Mouse (Mus musculus): ENCODE measurements around the gene Kcnq1. TPM values are rescaled to one million over a fixed set of nuclear protein-coding genes. Genes with fewer than 3 reads are reported as not detected.

The Kcnq1 gene
- polyA plus RNA-seq, 1 experiment from 2014 or later: 13.4 TPM

DNA sequence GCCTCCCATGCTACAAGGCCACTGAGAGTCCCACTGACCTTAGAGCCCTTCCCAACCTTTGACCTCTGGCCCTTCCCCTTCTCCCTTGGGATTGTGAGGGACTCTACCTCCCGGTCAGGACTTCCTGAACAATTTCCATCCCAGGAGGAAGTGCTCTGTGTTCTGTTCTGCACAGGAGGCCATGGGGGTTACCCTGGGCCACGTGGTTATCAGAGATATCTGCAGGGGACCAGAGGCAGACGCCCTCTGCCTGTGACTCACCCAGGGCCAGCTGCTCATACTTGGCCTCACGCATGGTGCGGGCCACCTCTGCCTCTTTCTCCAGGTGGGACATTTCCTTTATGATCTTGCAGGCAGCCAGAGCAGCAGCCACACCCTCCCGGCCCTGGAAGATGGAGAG, 24.1 kb upstream of the Kcnq1 start:
- TF ChIP-seq CTCF (IDR thresholded peaks at IDR 0.05; ENCODE audit: low read depth): no peak
- no peak overlapping the region for H3K27ac ChIP-seq
- no peaks in the 10 kb centered on the region for H3K9me3 ChIP-seq (replicated peaks; ENCODE audit: low read length)
- no peaks in the 10 kb centered on the region for H3K27me3 ChIP-seq (ENCODE audit: insufficient read depth, low read length)
- no peak overlapping the region for H3K9ac ChIP-seq (ENCODE audit: low read depth, low read length)
- H3K36me3 ChIP-seq (ENCODE audit: insufficient read depth, low read length): no peaks in the 10 kb centered on the region
- WGBS: 65% methylated on average over 6 of the region's 6 CpGs
- H3K4me2 ChIP-seq (ENCODE audit: low read length): no peak overlapping the region
- ATAC-seq (replicated peaks; ENCODE audit: low FRiP score, low read depth) (no peak), DNase-seq (ENCODE audit: low spot score) (no peak)
- no peak overlapping the region for H3K4me3 ChIP-seq (replicated peaks; ENCODE audit: low read depth, low read length)
- H3K4me1 ChIP-seq (replicated peaks; ENCODE audit: insufficient read depth, low read length): no peaks in the 10 kb centered on the region

DNA sequence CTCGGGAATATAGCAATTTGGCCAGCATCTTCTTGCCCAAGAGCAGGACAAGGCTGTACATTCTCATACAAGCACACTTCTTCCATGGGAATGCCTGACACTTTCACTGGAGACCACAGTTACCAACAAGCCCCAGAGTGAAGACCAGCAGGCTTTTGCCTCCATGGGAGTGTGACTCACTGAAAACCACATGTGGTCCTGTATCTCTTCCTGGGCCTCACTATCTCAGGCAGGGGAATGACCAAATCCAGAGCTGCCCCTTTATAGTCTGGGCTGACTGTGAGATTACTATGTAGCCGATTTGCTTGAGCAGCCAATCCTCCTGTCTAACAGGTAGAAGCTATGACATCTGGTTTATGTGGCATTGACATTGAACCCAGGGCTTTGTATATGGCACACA, 22.5 kb upstream of the Kcnq1 start:
- Histone ChIP-seq H3K27ac (no peak overlapping the region), H3K27me3 (ENCODE audit: insufficient read depth, low read length) (no peaks in the 10 kb centered on the region), H3K4me3 (replicated peaks; ENCODE audit: low read depth, low read length) (no peak overlapping the region), H3K4me1 (replicated peaks; ENCODE audit: insufficient read depth, low read length) (no peaks in the 10 kb centered on the region), H3K9ac (ENCODE audit: low read depth, low read length) (no peak overlapping the region), H3K9me3 (replicated peaks; ENCODE audit: low read length) (no peaks in the 10 kb centered on the region), H3K4me2 (ENCODE audit: low read length) (no peak overlapping the region), H3K36me3 (ENCODE audit: insufficient read depth, low read length) (no peaks in the 10 kb centered on the region)
- no peak for TF ChIP-seq CTCF (IDR thresholded peaks at IDR 0.05; ENCODE audit: low read depth)
- no peak for ATAC-seq (replicated peaks; ENCODE audit: low FRiP score, low read depth)
- no peak for DNase-seq (ENCODE audit: low spot score)
- WGBS: 80% methylated on average over 2 of the region's 2 CpGs

DNA sequence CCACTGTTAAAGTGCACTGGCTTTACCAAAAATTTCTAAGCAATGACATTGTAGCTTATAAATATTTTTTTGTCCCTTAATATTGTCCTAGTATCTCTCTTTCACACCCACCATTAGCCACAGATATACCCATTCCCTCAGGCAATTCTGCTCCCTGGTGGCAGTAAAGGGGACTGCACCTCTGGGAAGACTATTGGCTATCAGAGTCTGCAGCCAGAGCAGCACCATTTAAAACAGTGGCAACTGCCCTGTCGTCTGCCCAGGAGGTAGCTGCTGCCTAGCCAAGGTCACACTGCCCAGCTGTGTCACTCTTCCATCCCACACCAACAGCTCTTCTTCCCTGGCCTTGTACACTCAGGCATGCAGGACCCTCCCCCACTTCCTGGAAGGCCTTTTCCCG, 19.8 kb upstream of the Kcnq1 start:
- Histone ChIP-seq H3K4me3 (replicated peaks; ENCODE audit: low read depth, low read length) (no peak overlapping the region), H3K27me3 (ENCODE audit: insufficient read depth, low read length) (no peaks in the 10 kb centered on the region), H3K9me3 (replicated peaks; ENCODE audit: low read length) (no peaks in the 10 kb centered on the region), H3K4me2 (ENCODE audit: low read length) (no peak overlapping the region), H3K9ac (ENCODE audit: low read depth, low read length) (0 out of 2 replicates have a peak overlapping the region, but pooled peaks have one; percentile 31), H3K27ac (peak overlapping the region; percentile 39; the same call in 1 of the 2 replicates), H3K4me1 (replicated peaks; ENCODE audit: insufficient read depth, low read length) (no peaks in the 10 kb centered on the region), H3K36me3 (ENCODE audit: insufficient read depth, low read length) (no peaks in the 10 kb centered on the region)
- ATAC-seq (replicated peaks; ENCODE audit: low FRiP score, low read depth) (peak; percentile 3; the same call in 1 of the 2 replicates), DNase-seq (ENCODE audit: low spot score) (peak; percentile 77)
- 38% methylated on average over 2 of the region's 2 CpGs for WGBS
- TF ChIP-seq CTCF (IDR thresholded peaks at IDR 0.05; ENCODE audit: low read depth): peak; percentile 86

DNA sequence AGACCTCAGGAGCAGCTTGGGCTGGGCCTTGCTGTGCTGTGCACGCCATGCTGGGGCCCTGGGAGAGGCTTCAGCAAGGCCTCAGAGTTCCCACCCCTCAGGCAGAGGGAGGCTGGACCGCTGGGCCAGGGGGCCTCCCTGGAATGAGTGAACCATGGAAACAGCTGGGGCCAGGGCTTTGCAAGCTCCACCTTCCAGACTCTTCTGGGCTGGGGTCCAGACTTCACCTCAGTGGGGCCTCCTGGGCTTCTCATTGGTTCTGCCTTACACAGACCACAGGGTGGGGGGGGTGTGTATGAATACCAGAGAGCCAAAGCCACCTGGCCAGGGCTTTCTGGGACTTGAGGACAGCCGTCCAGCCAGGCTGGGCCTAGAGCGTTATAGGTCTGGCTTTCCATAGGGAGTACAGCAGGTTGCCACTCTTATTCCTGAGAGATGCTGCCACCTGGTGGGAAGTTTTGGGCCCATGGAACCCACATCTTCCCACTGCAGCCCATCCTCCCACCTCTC, 19.0 kb upstream of the Kcnq1 start:
- peak; percentile 67 for ATAC-seq (replicated peaks; ENCODE audit: low FRiP score, low read depth)
- peak; percentile 76 for DNase-seq (ENCODE audit: low spot score)
- Histone ChIP-seq H3K27ac (peak overlapping the region; percentile 39; the same call in 1 of the 2 replicates), H3K36me3 (ENCODE audit: insufficient read depth, low read length) (no peaks in the 10 kb centered on the region), H3K4me3 (replicated peaks; ENCODE audit: low read depth, low read length) (no peak overlapping the region), H3K4me2 (ENCODE audit: low read length) (no peak overlapping the region), H3K9me3 (replicated peaks; ENCODE audit: low read length) (no peaks in the 10 kb centered on the region), H3K4me1 (replicated peaks; ENCODE audit: insufficient read depth, low read length) (no peaks in the 10 kb centered on the region), H3K9ac (ENCODE audit: low read depth, low read length) (peak overlapping the region; percentile 31; the same call in 1 of the 2 replicates), H3K27me3 (ENCODE audit: insufficient read depth, low read length) (no peaks in the 10 kb centered on the region)
- whole genome bisulfite sequencing: 26% methylated on average over 4 of the region's 4 CpGs
- peak; percentile 76 for TF ChIP-seq CTCF (IDR thresholded peaks at IDR 0.05; ENCODE audit: low read depth)

DNA sequence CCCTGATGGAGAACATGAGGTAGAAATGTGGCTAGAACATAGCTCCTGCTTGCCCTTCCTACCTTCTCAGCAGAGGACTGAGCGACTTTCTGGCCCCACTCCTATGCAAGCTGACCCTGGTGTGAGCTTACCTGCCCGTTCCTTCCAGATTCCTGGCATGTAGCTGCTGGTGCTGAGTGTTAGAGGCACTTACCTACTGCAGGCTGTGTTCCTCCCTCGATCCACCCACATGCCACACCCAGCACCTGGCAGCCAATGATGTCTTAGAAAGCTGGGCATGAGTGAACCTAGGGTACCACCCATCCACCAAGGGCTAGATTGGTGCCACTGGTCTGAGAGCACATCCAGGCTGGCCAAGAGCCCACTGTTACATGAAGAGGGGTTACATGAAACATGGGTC, 12.3 kb upstream of the Kcnq1 start:
- DNase-seq (ENCODE audit: low spot score) (no peak), ATAC-seq (replicated peaks; ENCODE audit: low FRiP score, low read depth) (no peak)
- Histone ChIP-seq H3K4me1 (replicated peaks; ENCODE audit: insufficient read depth, low read length) (no peaks in the 10 kb centered on the region), H3K4me2 (ENCODE audit: low read length) (no peak overlapping the region), H3K9me3 (replicated peaks; ENCODE audit: low read length) (no peaks in the 10 kb centered on the region), H3K4me3 (replicated peaks; ENCODE audit: low read depth, low read length) (no peak overlapping the region), H3K36me3 (ENCODE audit: insufficient read depth, low read length) (no peaks in the 10 kb centered on the region), H3K9ac (ENCODE audit: low read depth, low read length) (no peak overlapping the region), H3K27ac (no peak overlapping the region), H3K27me3 (ENCODE audit: insufficient read depth, low read length) (no peaks in the 10 kb centered on the region)
- TF ChIP-seq CTCF (IDR thresholded peaks at IDR 0.05; ENCODE audit: low read depth): no peak
- WGBS: 74% methylated on average over 3 of the region's 3 CpGs

DNA sequence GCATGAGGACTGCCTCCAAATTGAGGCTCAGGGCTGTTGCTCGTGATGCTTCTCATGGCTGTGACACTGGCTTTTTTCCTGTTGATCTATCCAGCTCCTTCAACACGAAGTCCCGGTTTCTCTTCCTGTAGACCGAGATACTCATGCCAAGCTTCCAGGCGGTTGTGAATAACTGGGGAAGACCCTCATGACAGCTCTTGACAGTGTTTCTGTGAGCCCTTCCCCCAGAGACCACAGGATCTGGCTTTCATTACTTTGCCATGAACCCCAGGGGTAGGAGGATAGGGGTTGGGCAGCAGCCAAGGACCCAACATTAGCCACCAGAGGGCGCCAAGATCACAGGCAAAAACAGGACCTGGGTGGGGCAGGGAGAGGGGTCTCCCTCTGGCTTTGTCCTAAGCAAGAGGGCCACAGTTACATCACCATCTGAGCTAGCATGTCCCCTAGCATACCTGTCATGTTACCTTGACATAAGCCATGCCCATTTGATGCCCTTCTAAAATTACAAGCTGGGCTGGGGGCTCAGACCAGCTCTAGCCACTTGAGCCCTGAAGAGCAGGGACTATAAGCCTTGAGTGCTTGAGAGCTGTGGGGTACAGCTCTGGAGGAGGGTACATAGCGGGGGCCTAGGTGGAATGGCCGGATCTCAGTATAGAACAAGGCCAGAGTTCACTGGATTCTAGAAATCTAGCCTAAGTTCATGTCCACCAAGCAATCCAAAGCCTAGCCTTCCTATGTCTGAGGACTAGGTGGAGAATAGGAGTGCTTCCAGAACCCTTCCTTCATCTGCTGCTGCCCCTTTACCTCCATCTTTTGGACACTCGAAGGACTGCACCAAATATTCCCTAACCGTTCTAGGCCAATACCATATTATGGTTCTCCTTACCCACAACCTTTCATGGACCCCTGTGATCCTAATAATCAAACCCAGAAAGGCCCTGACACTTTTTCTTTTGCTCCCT, 11.3 kb upstream of the Kcnq1 start, which contains the start of gene Trpm5:
Trpm5 (minus strand) TSS at position 51 of the 962 bp plus-strand sequence.
- Histone ChIP-seq H3K27ac (no peak within 1 kb of the TSS), H3K9me3 (replicated peaks; ENCODE audit: low read length) (no peaks in the 10 kb centered on the region), H3K4me2 (ENCODE audit: low read length) (no peak within 1 kb of the TSS), H3K27me3 (ENCODE audit: insufficient read depth, low read length) (no peaks in the 10 kb centered on the region), H3K4me3 (replicated peaks; ENCODE audit: low read depth, low read length) (no peak within 1 kb of the TSS), H3K36me3 (ENCODE audit: insufficient read depth, low read length) (no peaks in the 10 kb centered on the region), H3K9ac (ENCODE audit: low read depth, low read length) (no peak within 1 kb of the TSS), H3K4me1 (replicated peaks; ENCODE audit: insufficient read depth, low read length) (no peaks in the 10 kb centered on the region)
- peak; percentile 41; the same call in 1 of the 2 replicates for ATAC-seq (replicated peaks; ENCODE audit: low FRiP score, low read depth)
- TF ChIP-seq CTCF (IDR thresholded peaks at IDR 0.05; ENCODE audit: low read depth): peak; percentile 90
- peak; percentile 70 for DNase-seq (ENCODE audit: low spot score)
- 42% methylated on average over 10 of the region's 10 CpGs for WGBS
